Mouse (Mus musculus): Measurements from ENCODE around the gene Lrrc73. TPM values are rescaled to one million over a fixed set of nuclear protein-coding genes. Genes with fewer than 3 reads are reported as not detected.

Lrrc73 gene
- polyA plus RNA-seq (2012; rRNA removed), result 31.1 and 31.9 TPM in 2 replicates

- DNase-seq (ENCODE audit: low read depth), result peak; percentile 96
- TF ChIP-seq POLR2A (IDR thresholded peaks at IDR 0.05; ENCODE audit: borderline replicate concordance, extremely low read depth, insufficient read depth, insufficient read length, poor library complexity, severe bottlenecking) (peak; percentile 62), CTCF (IDR thresholded peaks at IDR 0.05; ENCODE audit: borderline replicate concordance, extremely low read depth, insufficient read depth, insufficient read length) (no peak)
Measured at GRCm38 (mm10) chr17:46253452-46254084, at the start of gene Lrrc73. Gene Lrrc73, plus strand, starts transcription at chr17:46253531.

- no peak for DNase-seq (ENCODE audit: low read depth)
- TF ChIP-seq CTCF (IDR thresholded peaks at IDR 0.05; ENCODE audit: borderline replicate concordance, extremely low read depth, insufficient read depth, insufficient read length), result no peak
- TF ChIP-seq POLR2A (IDR thresholded peaks at IDR 0.05; ENCODE audit: borderline replicate concordance, extremely low read depth, insufficient read depth, insufficient read length, poor library complexity, severe bottlenecking), result no peak
Measured at GRCm38 (mm10) chr17:46206676-46207075, 46.7 kb upstream of the Lrrc73 start.

- no peak for DNase-seq (ENCODE audit: low read depth)
- TF ChIP-seq POLR2A (IDR thresholded peaks at IDR 0.05; ENCODE audit: borderline replicate concordance, extremely low read depth, insufficient read depth, insufficient read length, poor library complexity, severe bottlenecking), result no peak
- no peak for TF ChIP-seq CTCF (IDR thresholded peaks at IDR 0.05; ENCODE audit: borderline replicate concordance, extremely low read depth, insufficient read depth, insufficient read length)
Measured at GRCm38 (mm10) chr17:46210550-46210949, 42.8 kb upstream of the Lrrc73 start.

GRCm38 (mm10) chr17:46221601-46222000 lies 31.7 kb upstream of the Lrrc73 start:
- no peak for DNase-seq (ENCODE audit: low read depth)

GRCm38 (mm10) chr17:46227576-46227975 lies 25.8 kb upstream of the Lrrc73 start:
- TF ChIP-seq CTCF (IDR thresholded peaks at IDR 0.05; ENCODE audit: borderline replicate concordance, extremely low read depth, insufficient read depth, insufficient read length), result no peak
- TF ChIP-seq POLR2A (IDR thresholded peaks at IDR 0.05; ENCODE audit: borderline replicate concordance, extremely low read depth, insufficient read depth, insufficient read length, poor library complexity, severe bottlenecking), result no peak
- no peak for DNase-seq (ENCODE audit: low read depth)

More at GRCm38 (mm10) chr17:46221601-46222000, 31.7 kb upstream of the Lrrc73 start:
- TF ChIP-seq POLR2A (IDR thresholded peaks at IDR 0.05; ENCODE audit: borderline replicate concordance, extremely low read depth, insufficient read depth, insufficient read length, poor library complexity, severe bottlenecking), result no peak
- TF ChIP-seq CTCF (IDR thresholded peaks at IDR 0.05; ENCODE audit: borderline replicate concordance, extremely low read depth, insufficient read depth, insufficient read length), result no peak

GRCm38 (mm10) chr17:46236067-46236466 lies 17.3 kb upstream of the Lrrc73 start:
- DNase-seq (ENCODE audit: low read depth), result no peak
- TF ChIP-seq CTCF (IDR thresholded peaks at IDR 0.05; ENCODE audit: borderline replicate concordance, extremely low read depth, insufficient read depth, insufficient read length) (no peak), POLR2A (IDR thresholded peaks at IDR 0.05; ENCODE audit: borderline replicate concordance, extremely low read depth, insufficient read depth, insufficient read length, poor library complexity, severe bottlenecking) (no peak)

GRCm38 (mm10) chr17:46237079-46237478 lies 16.3 kb upstream of the Lrrc73 start:
- TF ChIP-seq CTCF (IDR thresholded peaks at IDR 0.05; ENCODE audit: borderline replicate concordance, extremely low read depth, insufficient read depth, insufficient read length), result no peak
- TF ChIP-seq POLR2A (IDR thresholded peaks at IDR 0.05; ENCODE audit: borderline replicate concordance, extremely low read depth, insufficient read depth, insufficient read length, poor library complexity, severe bottlenecking), result no peak
- no peak for DNase-seq (ENCODE audit: low read depth)

GRCm38 (mm10) chr17:46237480-46237879 lies 15.9 kb upstream of the Lrrc73 start:
- no peak for DNase-seq (ENCODE audit: low read depth)
- TF ChIP-seq POLR2A (IDR thresholded peaks at IDR 0.05; ENCODE audit: borderline replicate concordance, extremely low read depth, insufficient read depth, insufficient read length, poor library complexity, severe bottlenecking), result no peak
- TF ChIP-seq CTCF (IDR thresholded peaks at IDR 0.05; ENCODE audit: borderline replicate concordance, extremely low read depth, insufficient read depth, insufficient read length), result no peak

- TF ChIP-seq CTCF (IDR thresholded peaks at IDR 0.05; ENCODE audit: borderline replicate concordance, extremely low read depth, insufficient read depth, insufficient read length) (no peak), POLR2A (IDR thresholded peaks at IDR 0.05; ENCODE audit: borderline replicate concordance, extremely low read depth, insufficient read depth, insufficient read length, poor library complexity, severe bottlenecking) (no peak)
- no peak for DNase-seq (ENCODE audit: low read depth)
Measured at GRCm38 (mm10) chr17:46239516-46240114, 13.7 kb upstream of the Lrrc73 start.

- no peak for DNase-seq (ENCODE audit: low read depth)
- TF ChIP-seq POLR2A (IDR thresholded peaks at IDR 0.05; ENCODE audit: borderline replicate concordance, extremely low read depth, insufficient read depth, insufficient read length, poor library complexity, severe bottlenecking) (no peak), CTCF (IDR thresholded peaks at IDR 0.05; ENCODE audit: borderline replicate concordance, extremely low read depth, insufficient read depth, insufficient read length) (no peak)
Measured at GRCm38 (mm10) chr17:46241471-46241870, 11.9 kb upstream of the Lrrc73 start.

- no peak for DNase-seq (ENCODE audit: low read depth)
- TF ChIP-seq CTCF (IDR thresholded peaks at IDR 0.05; ENCODE audit: borderline replicate concordance, extremely low read depth, insufficient read depth, insufficient read length) (no peak), POLR2A (IDR thresholded peaks at IDR 0.05; ENCODE audit: borderline replicate concordance, extremely low read depth, insufficient read depth, insufficient read length, poor library complexity, severe bottlenecking) (no peak)
Measured at GRCm38 (mm10) chr17:46242274-46242673, 11.1 kb upstream of the Lrrc73 start.

GRCm38 (mm10) chr17:46242993-46243392 lies 10.3 kb upstream of the Lrrc73 start:
- TF ChIP-seq CTCF (IDR thresholded peaks at IDR 0.05; ENCODE audit: borderline replicate concordance, extremely low read depth, insufficient read depth, insufficient read length) (no peak), POLR2A (IDR thresholded peaks at IDR 0.05; ENCODE audit: borderline replicate concordance, extremely low read depth, insufficient read depth, insufficient read length, poor library complexity, severe bottlenecking) (no peak)
- DNase-seq (ENCODE audit: low read depth), result no peak

All from brain, embryonic 14.5 days (tissue).